Mouse (Mus musculus) ES-Bruce4 (cell line): Measurements from ENCODE around the gene Dpagt1.

Experiments used
- CTCF ChIP-seq: IDR thresholded peaks from one replicate; pipeline ENCODE4 v1.8.1; 2011; ENCODE audit warnings: low read depth, low read length
- EP300 ChIP-seq: IDR thresholded peaks from 2 replicates; pipeline ENCODE4 v1.6.1; 2011; ENCODE audit warnings: low read depth, low read length; ENCODE audit not compliant: insufficient read depth
- POLR2A ChIP-seq: IDR thresholded peaks from one replicate; pipeline ENCODE4 v1.8.1; 2011; ENCODE audit warnings: low read length; ENCODE audit not compliant: insufficient read depth

DNA sequence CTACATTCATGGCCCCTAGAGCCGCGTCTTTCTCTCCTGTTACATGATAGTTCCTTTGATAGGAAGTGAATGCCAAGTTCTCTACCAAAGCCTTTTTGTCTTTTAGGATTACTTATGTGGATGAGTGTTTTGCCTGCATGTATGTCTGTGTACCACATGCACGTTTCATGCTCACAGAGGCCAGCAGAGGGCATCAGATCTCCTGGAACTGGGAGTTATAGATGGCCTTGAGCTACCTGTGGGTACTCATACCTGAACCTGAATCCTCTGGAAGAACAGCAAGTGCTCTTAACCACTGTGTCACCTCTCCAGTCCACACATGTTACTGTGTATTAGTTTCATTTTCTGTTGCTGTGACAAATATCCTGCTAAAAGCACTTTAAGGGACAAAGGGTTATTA is 33.3 kb upstream of the Dpagt1 start:
- TF ChIP-seq POLR2A: no peak
- peak; percentile 53 for TF ChIP-seq CTCF
- TF ChIP-seq EP300: no peak
